Mouse (Mus musculus) heart, postnatal 0 days (tissue): ENCODE data around the gene Osbpl2.

ENCODE experiments used
- CTCF ChIP-seq: IDR thresholded peaks from 2 replicates; pipeline ENCODE4 v1.5.1; 2016; ENCODE audit warnings: antibody characterized with exemption, control low read depth, low read depth
- EP300 ChIP-seq: IDR thresholded peaks from 2 replicates; pipeline ENCODE4 v1.6.1; 2016; ENCODE audit warnings: antibody characterized with exemption, low read depth

DNA sequence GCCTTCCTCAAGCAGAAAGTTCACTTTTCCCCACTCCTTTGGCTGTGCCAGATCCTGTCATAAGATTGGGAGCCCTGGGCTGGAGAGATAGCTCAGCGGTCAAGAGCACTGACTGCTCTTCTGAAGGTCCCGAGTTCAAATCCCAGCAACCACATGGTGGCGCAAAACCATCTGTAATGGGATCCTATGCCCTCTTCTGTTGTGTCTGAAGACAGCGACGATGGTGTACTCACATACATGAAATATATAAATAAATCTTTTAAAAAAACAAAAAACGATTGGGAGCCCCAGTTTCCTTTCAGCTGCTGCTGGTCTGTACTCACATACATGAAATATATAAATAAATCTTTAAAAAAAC, 65.6 kb downstream of the Osbpl2 start:
- TF ChIP-seq EP300 (no peak), CTCF (no peak)
